Mouse (Mus musculus) MEL (cell line): ENCODE measurements at regions not wholly inside any gene's neighbourhood (a gene's known extent, or its start where the extent isn't known, plus 50 kb on each side); places are given as distances from the start of the nearest gene placed in this dataset.

Experiments used
- DNase-seq: peaks from one replicate; pipeline ENCODE4 v3.0.0; 2011; ENCODE audit warnings: low read depth, low spot score
- H3K27ac ChIP-seq: 2 replicates; pipeline ENCODE4 v1.5.1; 2012; ENCODE audit warnings: low read depth, mild to moderate bottlenecking, control low read depth, low read length, moderate library complexity; ENCODE audit not compliant: control insufficient read depth
- H3K27me3 ChIP-seq, 2 experiments: fragments of 150-350 bp in 1 of 2; sonication (generic) in 1 of 2; 2 replicates each; pipeline ENCODE4 v1.6.1; 2012; ENCODE audit warnings: low read length in 2 of 2, mild to moderate bottlenecking in 2 of 2, improper control_type of control experiment in 1 of 2, moderate library complexity in 1 of 2; ENCODE audit not compliant: insufficient read depth in 2 of 2, control insufficient read depth in 1 of 2
- H3K36me3 ChIP-seq, 2 experiments: 2 replicates each; pipeline ENCODE4 v1.6.1; 2012 to 2014; ENCODE audit warnings: low read length in 2 of 2, improper control_type of control experiment in 1 of 2, inconsistent platforms in 1 of 2, mild to moderate bottlenecking in 1 of 2; ENCODE audit not compliant: insufficient read depth in 2 of 2, control insufficient read depth in 1 of 2
- H3K4me1 ChIP-seq, 2 experiments: fragments of 150-350 bp in 1 of 2; sonication (generic) in 1 of 2; 2 replicates each; pipeline ENCODE4 v1.6.1; 2012; ENCODE audit warnings: low read length in 2 of 2, improper control_type of control experiment in 1 of 2, mild to moderate bottlenecking in 1 of 2; ENCODE audit not compliant: insufficient read depth in 2 of 2, control insufficient read depth in 1 of 2
- H3K4me3 ChIP-seq, 2 experiments: fragments of 150-350 bp in 1 of 2; sonication (generic) in 1 of 2; 2 replicates each; pipeline ENCODE4 v1.5.1; 2012; ENCODE audit warnings: low read depth in 2 of 2, low read length in 2 of 2, mild to moderate bottlenecking in 2 of 2, moderate library complexity in 2 of 2, control low read depth in 1 of 2, improper control_type of control experiment in 1 of 2; ENCODE audit not compliant: control insufficient read depth in 1 of 2, insufficient read depth in 1 of 2
- H3K79me2 ChIP-seq: 2 replicates; pipeline ENCODE4 v1.6.1; 2012; ENCODE audit warnings: mild to moderate bottlenecking, low read length, moderate library complexity; ENCODE audit not compliant: control insufficient read depth, poor library complexity, insufficient read depth
- H3K9ac ChIP-seq: 2 replicates; pipeline ENCODE4 v1.6.1; 2012; ENCODE audit warnings: low read depth, mild to moderate bottlenecking, control low read depth, low read length, moderate library complexity; ENCODE audit not compliant: control insufficient read depth, poor library complexity, severe bottlenecking
- H3K9me3 ChIP-seq: fragments of 150-350 bp; sonication (generic); replicated peaks from 2 replicates; pipeline ENCODE4 v1.6.1; 2012; ENCODE audit warnings: mild to moderate bottlenecking, low read length, improper control_type of control experiment, moderate library complexity; ENCODE audit not compliant: insufficient read depth
- BHLHE40 ChIP-seq: IDR thresholded peaks from 2 replicates; pipeline ENCODE4 v1.6.1; 2012; ENCODE audit warnings: low read depth, mild to moderate bottlenecking, inconsistent platforms, low read length, improper control_type of control experiment, borderline replicate concordance
- CTCF ChIP-seq, 3 experiments: IDR thresholded peaks in 2 of 3; conservative IDR thresholded peaks in 1 of 3; 2 replicates each; pipeline ENCODE4 v1.5.1; 2011 to 2012; ENCODE audit warnings: low read length in 3 of 3, low read depth in 2 of 3, mild to moderate bottlenecking in 2 of 3, improper control_type of control experiment in 1 of 3, inconsistent platforms in 1 of 3, mixed read lengths in 1 of 3, moderate library complexity in 1 of 3; ENCODE audit not compliant: control insufficient read depth in 1 of 3, insufficient read depth in 1 of 3, poor library complexity in 1 of 3, severe bottlenecking in 1 of 3
- E2F4 ChIP-seq: IDR thresholded peaks from 2 replicates; pipeline ENCODE4 v1.6.1; 2011; ENCODE audit warnings: low read depth, low read length, improper control_type of control experiment, borderline replicate concordance
- EP300 ChIP-seq, 2 experiments: IDR thresholded peaks; 2 replicates each; pipeline ENCODE4 v1.6.1; 2011; ENCODE audit warnings: improper control_type of control experiment in 2 of 2, low read length in 2 of 2, low read depth in 1 of 2, mild to moderate bottlenecking in 1 of 2
- ETS1 ChIP-seq: IDR thresholded peaks from 2 replicates; pipeline ENCODE4 v1.6.1; 2012; ENCODE audit warnings: low read depth, mild to moderate bottlenecking, inconsistent platforms, low read length, improper control_type of control experiment, moderate library complexity
- GATA1 ChIP-seq: IDR thresholded peaks from 2 replicates; pipeline ENCODE4 v1.6.1; 2011; ENCODE audit warnings: low read depth, low read length, improper control_type of control experiment
- HCFC1 ChIP-seq: IDR thresholded peaks from 2 replicates; pipeline ENCODE4 v1.6.1; 2012; ENCODE audit warnings: low read depth, mild to moderate bottlenecking, inconsistent platforms, low read length, improper control_type of control experiment, moderate library complexity
- JUND ChIP-seq: IDR thresholded peaks from 2 replicates; pipeline ENCODE4 v1.6.1; 2011; ENCODE audit warnings: low read depth, mild to moderate bottlenecking, improper control_type of control experiment, low read length
- KAT2A ChIP-seq: conservative IDR thresholded peaks from 2 replicates; pipeline ENCODE4 v1.6.1; 2012; ENCODE audit warnings: low read depth, low read length, improper control_type of control experiment, inconsistent platforms
- MEF2A ChIP-seq: IDR thresholded peaks from 2 replicates; pipeline ENCODE4 v1.6.1; 2014; ENCODE audit warnings: low read depth, mild to moderate bottlenecking, inconsistent platforms, low read length, improper control_type of control experiment; ENCODE audit not compliant: poor library complexity, insufficient replicate concordance, severe bottlenecking; ENCODE audit errors: extremely low read depth
- MYB ChIP-seq: IDR thresholded peaks from 2 replicates; pipeline ENCODE4 v1.6.1; 2011; ENCODE audit warnings: mild to moderate bottlenecking, low read depth, low read length, improper control_type of control experiment
- NRF1 ChIP-seq: IDR thresholded peaks from 2 replicates; pipeline ENCODE4 v1.6.1; 2014; ENCODE audit warnings: low read depth, mild to moderate bottlenecking, inconsistent platforms, low read length, improper control_type of control experiment, moderate library complexity; ENCODE audit not compliant: poor library complexity, insufficient read depth, severe bottlenecking
- SMC3 ChIP-seq: IDR thresholded peaks from 2 replicates; pipeline ENCODE4 v1.6.1; 2011; ENCODE audit warnings: low read depth, low read length, improper control_type of control experiment
- TAL1 ChIP-seq: IDR thresholded peaks from 2 replicates; pipeline ENCODE4 v1.6.1; 2012; ENCODE audit warnings: mild to moderate bottlenecking, inconsistent platforms, low read length, moderate library complexity, mixed read lengths
- TBP ChIP-seq: IDR thresholded peaks from 2 replicates; pipeline ENCODE4 v1.8.0; 2011; ENCODE audit warnings: low read depth, low read length, improper control_type of control experiment
- TCF12 ChIP-seq: IDR thresholded peaks from 2 replicates; pipeline ENCODE4 v1.6.1; 2014; ENCODE audit warnings: low read depth, mild to moderate bottlenecking, inconsistent platforms, low read length, improper control_type of control experiment, moderate library complexity
- USF1 ChIP-seq: IDR thresholded peaks from 2 replicates; pipeline ENCODE4 v1.6.1; 2014; ENCODE audit warnings: low read depth, mild to moderate bottlenecking, inconsistent platforms, low read length, improper control_type of control experiment, moderate library complexity
- USF2 ChIP-seq, 2 experiments: IDR thresholded peaks; 2 replicates each; pipeline ENCODE4 v1.6.1; 2011 to 2012; ENCODE audit warnings: improper control_type of control experiment in 2 of 2, low read length in 2 of 2, borderline replicate concordance in 1 of 2, inconsistent platforms in 1 of 2, low read depth in 1 of 2, mild to moderate bottlenecking in 1 of 2; ENCODE audit not compliant: insufficient read depth in 1 of 2
- ZC3H11A ChIP-seq: IDR thresholded peaks from 2 replicates; pipeline ENCODE4 v1.6.1; 2012; ENCODE audit warnings: low read depth, mild to moderate bottlenecking, inconsistent platforms, low read length, improper control_type of control experiment

DNA sequence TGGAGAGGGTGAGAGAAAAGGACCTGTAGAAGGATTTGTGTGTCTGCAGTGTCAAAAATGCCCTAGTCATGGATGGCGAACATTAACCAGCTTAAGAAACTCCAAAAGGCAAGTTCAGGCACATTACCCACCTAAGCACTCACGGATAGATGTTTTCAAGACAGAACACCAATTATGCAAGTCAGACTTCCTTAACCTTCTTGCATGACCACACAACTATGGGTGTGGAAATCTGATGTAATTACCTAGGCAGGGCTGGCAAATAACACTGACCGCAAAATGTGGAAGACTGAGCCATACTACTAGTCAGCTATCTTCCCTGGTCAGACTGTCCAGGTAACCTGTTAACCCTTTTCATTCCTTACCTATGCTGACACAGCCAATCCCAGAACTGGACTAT, 81.0 kb upstream of the Mtap start:
- Histone ChIP-seq H3K27ac (no peak overlapping the region), H3K36me3 (peaks cover 0 to 25% of the 10 kb centered on the region in 2 experiments; a peak in 2 of 4 replicates), H3K4me1 (peaks cover 17 to 28% of the 10 kb centered on the region in 2 experiments), H3K4me3 (no peak overlapping the region), H3K9ac (no peak overlapping the region), H3K27me3 (no peaks in the 10 kb centered on the region), H3K79me2 (no peaks in the 10 kb centered on the region), H3K9me3 (no peaks in the 10 kb centered on the region)
- DNase-seq: no peak
- TF ChIP-seq JUND: no peak
- TF ChIP-seq BHLHE40: no peak
- no peak for TF ChIP-seq ZC3H11A
- no peak for TF ChIP-seq MEF2A
- no peak for TF ChIP-seq USF2 (IDR thresholded peaks at IDR 0.05; ENCODE audit: borderline replicate concordance in 1 of 2, insufficient read depth in 1 of 2, low read depth in 1 of 2, low read length in 2 of 2)
- no peak for TF ChIP-seq EP300 (IDR thresholded peaks at IDR 0.05; ENCODE audit: low read depth in 1 of 2, low read length in 2 of 2)
- no peak for TF ChIP-seq E2F4
- TF ChIP-seq MYB: no peak
- TF ChIP-seq GATA1: no peak
- TF ChIP-seq NRF1: no peak

DNA sequence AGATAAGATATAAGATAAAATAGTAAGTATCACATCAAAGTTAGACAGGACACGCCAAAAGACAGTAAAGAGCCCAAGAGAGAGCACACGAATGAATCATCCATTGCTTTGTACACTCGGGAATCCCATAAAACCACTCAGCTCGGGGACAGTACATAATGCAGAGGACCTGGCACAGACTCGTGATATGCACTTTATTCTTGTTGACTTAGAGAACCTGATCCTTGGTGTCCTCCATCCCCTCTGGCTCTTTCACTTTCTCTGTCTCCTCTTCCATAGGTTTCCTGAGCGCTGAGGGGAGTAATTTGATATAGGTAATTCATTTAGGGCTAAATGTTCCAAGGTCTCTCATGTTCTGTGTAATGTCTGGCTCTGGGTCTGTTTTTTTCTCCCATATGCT, 83.3 kb upstream of the Mtap start:
- Histone ChIP-seq H3K36me3 (peaks cover 0 to 36% of the 10 kb centered on the region in 2 experiments; a peak in 2 of 4 replicates), H3K4me1 (peaks cover 21 to 33% of the 10 kb centered on the region in 2 experiments), H3K9ac (no peak overlapping the region), H3K27ac (no peak overlapping the region), H3K4me3 (no peak overlapping the region), H3K27me3 (no peaks in the 10 kb centered on the region), H3K9me3 (no peaks in the 10 kb centered on the region), H3K79me2 (no peaks in the 10 kb centered on the region)
- TF ChIP-seq CTCF (IDR thresholded peaks at IDR 0.05 in 2 of 3, conservative IDR thresholded peaks at IDR 0.05 in 1 of 3; ENCODE audit: control insufficient read depth in 1 of 3, insufficient read depth in 1 of 3, low read depth in 2 of 3, low read length in 3 of 3, poor library complexity in 1 of 3, severe bottlenecking in 1 of 3) (no peak), JUND (no peak)
- no peak for DNase-seq

DNA sequence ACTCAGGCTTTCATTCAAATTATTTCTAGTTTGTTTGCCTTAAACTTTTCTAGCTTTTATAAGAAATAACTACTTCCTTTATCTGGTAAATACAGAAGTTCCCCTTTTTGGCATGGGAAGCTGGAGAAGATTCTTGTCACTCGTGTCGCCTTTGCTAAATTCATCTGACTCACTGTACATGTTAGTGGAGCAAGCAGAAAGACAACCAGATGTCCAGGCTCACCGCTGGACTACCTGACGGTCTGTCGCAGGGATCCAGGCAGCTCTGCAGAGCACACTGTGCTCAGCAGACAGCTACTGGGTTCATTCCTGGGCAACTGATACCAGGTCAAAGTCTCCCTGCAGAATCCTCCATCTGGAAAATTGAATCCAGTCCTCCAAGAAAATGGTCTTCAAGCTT, 85.0 kb upstream of the Mtap start:
- DNase-seq: peak; percentile 88
- Histone ChIP-seq H3K9me3 (no peaks in the 10 kb centered on the region), H3K36me3 (peaks cover 0 to 24% of the 10 kb centered on the region in 2 experiments; a peak in 2 of 4 replicates), H3K4me3 (peak overlapping the region; percentile 34 to 49), H3K79me2 (no peaks in the 10 kb centered on the region), H3K27ac (peak overlapping the region; percentile 81), H3K4me1 (peaks cover 11 to 24% of the 10 kb centered on the region in 2 experiments), H3K9ac (peak overlapping the region; percentile 60), H3K27me3 (no peaks in the 10 kb centered on the region)
- peak; percentile 81 for TF ChIP-seq TAL1
- TF ChIP-seq HCFC1: no peak
- TF ChIP-seq USF1: no peak
- TF ChIP-seq TCF12: peak; percentile 81
- TF ChIP-seq GATA1: peak; percentile 74
- TF ChIP-seq EP300 (IDR thresholded peaks at IDR 0.05; ENCODE audit: low read depth in 1 of 2, low read length in 2 of 2): peak; percentile 83 to 92
- TF ChIP-seq TBP: 0 out of 2 replicates have a peak, but pooled peaks have one; percentile 31
- TF ChIP-seq KAT2A: no peak
- TF ChIP-seq SMC3: no peak
- no peak for TF ChIP-seq ZC3H11A
- TF ChIP-seq ETS1: peak; percentile 74; the same call in 1 of the 2 replicates
